Mouse (Mus musculus) T-helper 1 cell (primary cell): Measurements from ENCODE around the gene Maats1.

Experiments used
- in situ Hi-C: fragments of 300-600 bp; cut with MboI, MseI; formaldehyde crosslinking; loops from one replicate; pipeline ENCODE4 v1.15.1; 2025; ENCODE audit warnings: high pct_unique_total_duplicates

The Maats1 gene

GRCm38 (mm10) chr16:38341396-38342324 lies at the start of gene Maats1:
Maats1 (minus strand) TSS chr16:38342143.
- in situ Hi-C loops = no loop called here

- in situ Hi-C loops = no loop called here
Measured at GRCm38 (mm10) chr16:38390322-38390721, 48.4 kb upstream of the Maats1 start.

- in situ Hi-C loops = no loop called here
Measured at GRCm38 (mm10) chr16:38389284-38389893, 47.4 kb upstream of the Maats1 start.

- in situ Hi-C loops = no loop called here
Measured at GRCm38 (mm10) chr16:38388757-38389156, 46.8 kb upstream of the Maats1 start.

GRCm38 (mm10) chr16:38387389-38387788 lies 45.4 kb upstream of the Maats1 start:
- in situ Hi-C loops = no loop called here

GRCm38 (mm10) chr16:38385700-38386099 lies 43.8 kb upstream of the Maats1 start:
- in situ Hi-C loops = no loop called here

GRCm38 (mm10) chr16:38385184-38385634 lies 43.3 kb upstream of the Maats1 start:
- in situ Hi-C loops = no loop called here

GRCm38 (mm10) chr16:38383683-38384082 lies 41.7 kb upstream of the Maats1 start:
- in situ Hi-C loops = no loop called here

- in situ Hi-C loops = no loop called here
Measured at GRCm38 (mm10) chr16:38379926-38380325, 38.0 kb upstream of the Maats1 start.

GRCm38 (mm10) chr16:38379493-38379892 lies 37.5 kb upstream of the Maats1 start:
- in situ Hi-C loops = no loop called here

- in situ Hi-C loops = no loop called here
Measured at GRCm38 (mm10) chr16:38379088-38379487, 37.1 kb upstream of the Maats1 start.

- in situ Hi-C loops = no loop called here
Measured at GRCm38 (mm10) chr16:38378591-38378990, 36.6 kb upstream of the Maats1 start.

GRCm38 (mm10) chr16:38377546-38377945 lies 35.6 kb upstream of the Maats1 start:
- in situ Hi-C loops = no loop called here

- in situ Hi-C loops = no loop called here
Measured at GRCm38 (mm10) chr16:38376841-38377249, 34.9 kb upstream of the Maats1 start.

GRCm38 (mm10) chr16:38376163-38376840 lies 34.4 kb upstream of the Maats1 start:
- in situ Hi-C loops = no loop called here

GRCm38 (mm10) chr16:38375182-38375581 lies 33.2 kb upstream of the Maats1 start:
- in situ Hi-C loops = no loop called here

- in situ Hi-C loops = no loop called here
Measured at GRCm38 (mm10) chr16:38374379-38375140, 32.6 kb upstream of the Maats1 start.

GRCm38 (mm10) chr16:38373941-38374340 lies 32.0 kb upstream of the Maats1 start:
- in situ Hi-C loops = no loop called here

- in situ Hi-C loops = no loop called here
Measured at GRCm38 (mm10) chr16:38373439-38373838, 31.5 kb upstream of the Maats1 start.

- in situ Hi-C loops = no loop called here
Measured at GRCm38 (mm10) chr16:38372876-38373275, 30.9 kb upstream of the Maats1 start.

GRCm38 (mm10) chr16:38371705-38372296 lies 29.9 kb upstream of the Maats1 start:
- in situ Hi-C loops = no loop called here
